Mouse (Mus musculus): ENCODE results near the gene Sema4a. TPM values are rescaled to one million over a fixed set of nuclear protein-coding genes. Genes with fewer than 3 reads are reported as not detected.
A peak's percentile ranks its signal among the peaks of the same experiment; 100 is the strongest.

Sema4a gene
- polyA plus RNA-seq, 1 experiment from 2014 or later: 19.0 TPM

DNA sequence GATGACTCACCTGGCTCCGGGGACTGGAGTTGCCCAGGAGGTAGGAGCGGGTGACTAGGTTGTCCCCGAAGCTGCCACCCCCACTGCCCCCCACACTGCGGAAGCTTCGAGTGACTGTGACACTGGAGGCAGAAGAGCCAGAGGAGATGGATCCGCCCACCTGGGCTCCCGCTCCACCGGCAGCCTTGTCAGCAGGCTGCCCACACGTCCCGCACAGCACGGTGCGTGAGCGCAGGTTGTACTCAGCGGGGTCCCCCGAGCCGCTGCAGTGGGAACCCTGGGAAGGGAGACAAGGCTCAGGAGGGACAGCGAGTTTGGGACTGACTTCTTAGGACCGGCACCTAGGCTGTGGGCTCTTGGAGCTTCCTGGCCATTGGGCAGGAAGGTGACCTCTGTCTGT is 21.4 kb upstream of the Sema4a start:
- Histone ChIP-seq H3K4me3 (ENCODE audit: low read depth, low read length) (no peak overlapping the region), H3K36me3 (ENCODE audit: control insufficient read depth, insufficient read depth, low read length) (peaks cover 26% of the 10 kb centered on the region), H3K9me3 (ENCODE audit: control insufficient read depth, low read length) (no peaks in the 10 kb centered on the region), H3K4me1 (replicated peaks; ENCODE audit: control insufficient read depth, insufficient read depth, low read length) (peaks cover 11% of the 10 kb centered on the region), H3K9ac (ENCODE audit: low read depth, low read length) (no peak overlapping the region), H3K27ac (ENCODE audit: low read depth, low read length) (no peak overlapping the region), H3K27me3 (replicated peaks; ENCODE audit: control insufficient read depth, insufficient read depth, low read length) (peaks cover 42% of the 10 kb centered on the region), H3K4me2 (no peak overlapping the region)
- peak; percentile 30 for DNase-seq (ENCODE audit: low spot score)
- no peak for ATAC-seq (replicated peaks; ENCODE audit: low FRiP score)
- WGBS: 45% methylated on average over 18 of the region's 18 CpGs

DNA sequence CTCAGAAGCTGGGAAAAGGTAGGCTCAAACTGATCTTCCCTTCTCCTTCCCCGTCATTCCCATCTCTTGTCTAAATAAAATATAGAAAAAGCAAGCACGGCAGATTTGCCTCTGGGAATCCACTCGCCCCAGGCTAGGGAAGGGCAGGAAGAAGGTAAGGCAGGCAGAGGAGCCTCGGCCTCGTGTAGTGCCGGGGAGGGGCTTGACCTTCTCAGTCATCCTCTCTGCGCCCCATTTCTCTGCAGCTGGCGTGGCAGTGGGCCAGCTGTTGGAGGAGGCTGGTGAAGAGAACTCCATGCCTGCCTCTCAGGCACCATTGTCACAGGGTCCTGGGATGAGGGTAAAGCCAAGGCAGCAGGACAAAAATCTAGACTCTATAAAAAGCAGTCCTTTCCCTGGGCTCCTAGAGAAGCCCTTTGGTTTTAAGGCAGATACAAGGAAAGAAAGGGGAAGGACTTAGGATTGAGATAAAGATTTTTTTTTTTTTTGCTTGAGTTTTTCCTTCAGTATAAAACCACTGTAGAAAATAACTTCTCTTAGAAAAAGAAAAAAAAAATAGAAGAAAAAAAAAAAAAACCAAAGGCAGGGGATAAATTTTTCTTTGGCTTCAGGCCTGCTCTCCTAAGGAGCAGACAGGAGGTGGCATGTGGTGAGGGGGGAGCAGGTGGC is 20.5 kb upstream of the Sema4a start:
- ATAC-seq (replicated peaks; ENCODE audit: low FRiP score) (no peak), DNase-seq (ENCODE audit: low spot score) (no peak)
- peaks cover 11% of the 10 kb centered on the region for H3K4me1 ChIP-seq (replicated peaks; ENCODE audit: control insufficient read depth, insufficient read depth, low read length)
- 69% methylated on average over 8 of the region's 8 CpGs for WGBS
- H3K36me3 ChIP-seq (ENCODE audit: control insufficient read depth, insufficient read depth, low read length): peaks cover 19% of the 10 kb centered on the region
- H3K27me3 ChIP-seq (replicated peaks; ENCODE audit: control insufficient read depth, insufficient read depth, low read length): peaks cover 36% of the 10 kb centered on the region
- H3K4me2 ChIP-seq: no peak overlapping the region
- H3K27ac ChIP-seq (ENCODE audit: low read depth, low read length): no peak overlapping the region
- no peak overlapping the region for H3K9ac ChIP-seq (ENCODE audit: low read depth, low read length)
- no peaks in the 10 kb centered on the region for H3K9me3 ChIP-seq (ENCODE audit: control insufficient read depth, low read length)
- no peak overlapping the region for H3K4me3 ChIP-seq (ENCODE audit: low read depth, low read length)

DNA sequence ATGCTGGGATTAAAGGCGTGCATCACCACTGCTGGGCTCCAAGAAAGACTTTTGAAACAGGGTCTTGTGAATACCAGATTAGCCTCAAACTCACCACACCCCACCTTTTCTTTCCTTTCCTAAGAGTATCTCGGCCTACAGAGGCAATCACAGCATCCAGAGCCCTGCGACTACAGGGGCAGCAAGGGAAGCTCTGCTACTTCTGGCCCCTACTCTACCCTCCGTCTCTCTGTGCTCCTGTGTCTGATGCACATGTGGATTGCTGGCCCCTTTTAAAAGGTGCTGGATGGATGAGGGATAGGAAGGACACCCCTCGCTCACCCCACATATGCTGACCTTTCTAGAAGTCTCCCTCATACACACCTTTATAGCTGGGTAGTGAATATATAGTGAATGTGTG is 19.7 kb upstream of the Sema4a start:
- no peak for DNase-seq (ENCODE audit: low spot score)
- H3K27ac ChIP-seq (ENCODE audit: low read depth, low read length): no peak overlapping the region
- WGBS: 84% methylated on average over 5 of the region's 5 CpGs
- H3K9ac ChIP-seq (ENCODE audit: low read depth, low read length): no peak overlapping the region
- no peak for ATAC-seq (replicated peaks; ENCODE audit: low FRiP score)
- no peaks in the 10 kb centered on the region for H3K9me3 ChIP-seq (ENCODE audit: control insufficient read depth, low read length)
- H3K36me3 ChIP-seq (ENCODE audit: control insufficient read depth, insufficient read depth, low read length): peaks cover 11% of the 10 kb centered on the region
- H3K4me1 ChIP-seq (replicated peaks; ENCODE audit: control insufficient read depth, insufficient read depth, low read length): peaks cover 11% of the 10 kb centered on the region
- H3K4me3 ChIP-seq (ENCODE audit: low read depth, low read length): no peak overlapping the region
- H3K27me3 ChIP-seq (replicated peaks; ENCODE audit: control insufficient read depth, insufficient read depth, low read length): peaks cover 28% of the 10 kb centered on the region
- no peak overlapping the region for H3K4me2 ChIP-seq

DNA sequence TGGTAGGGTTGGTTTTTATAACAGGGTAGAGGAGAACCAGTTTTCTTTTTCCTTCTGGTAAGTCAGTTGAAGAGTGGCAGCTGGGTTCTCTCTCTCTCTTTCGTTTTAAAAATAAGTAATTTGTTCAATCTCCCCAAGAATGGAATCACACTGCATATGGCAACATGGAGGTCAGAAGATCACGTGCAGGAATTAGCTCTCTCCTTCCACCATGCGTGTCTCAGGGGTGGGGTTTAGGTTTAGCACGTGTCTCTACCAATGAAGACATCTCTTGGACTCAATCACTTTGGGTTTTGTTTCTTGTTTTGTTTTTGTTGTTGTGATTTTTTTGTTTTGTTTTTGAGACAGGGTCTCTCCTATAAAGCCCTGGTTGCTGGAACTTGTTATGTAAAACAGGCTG is 18.8 kb upstream of the Sema4a start:
- 82% methylated on average over 4 of the region's 4 CpGs for WGBS
- peaks cover 23% of the 10 kb centered on the region for H3K27me3 ChIP-seq (replicated peaks; ENCODE audit: control insufficient read depth, insufficient read depth, low read length)

DNA sequence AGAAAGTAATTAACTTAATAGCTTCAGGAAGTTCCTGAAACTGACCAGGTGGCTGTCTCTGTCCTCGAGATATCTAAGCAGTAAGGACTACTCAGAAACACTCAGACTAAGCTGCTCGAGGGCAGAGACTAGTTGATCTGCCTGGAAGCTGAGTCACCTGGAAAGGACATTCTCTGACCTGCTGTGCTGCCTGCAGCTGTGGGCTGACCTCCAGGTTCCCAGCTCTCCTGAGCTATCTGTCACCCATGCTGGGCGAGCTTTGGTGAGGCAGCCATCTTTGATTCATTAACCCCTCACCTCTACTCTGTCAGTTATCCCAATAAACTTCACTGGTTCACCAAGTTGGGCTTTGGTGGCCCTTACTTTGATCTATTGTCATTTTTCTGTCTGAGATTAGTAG is 18.2 kb upstream of the Sema4a start:
- no peak overlapping the region for H3K9ac ChIP-seq (ENCODE audit: low read depth, low read length)
- WGBS: 64% methylated on average over 3 of the region's 3 CpGs
- ATAC-seq (replicated peaks; ENCODE audit: low FRiP score): no peak

More for the DNA sequence above, 18.8 kb upstream of the Sema4a start:
- Histone ChIP-seq H3K4me1 (replicated peaks; ENCODE audit: control insufficient read depth, insufficient read depth, low read length) (peaks cover 9% of the 10 kb centered on the region), H3K4me2 (no peak overlapping the region), H3K4me3 (ENCODE audit: low read depth, low read length) (no peak overlapping the region), H3K9ac (ENCODE audit: low read depth, low read length) (no peak overlapping the region), H3K36me3 (ENCODE audit: control insufficient read depth, insufficient read depth, low read length) (peaks cover 11% of the 10 kb centered on the region), H3K9me3 (ENCODE audit: control insufficient read depth, low read length) (no peaks in the 10 kb centered on the region), H3K27ac (ENCODE audit: low read depth, low read length) (no peak overlapping the region)
- no peak for DNase-seq (ENCODE audit: low spot score)
- ATAC-seq (replicated peaks; ENCODE audit: low FRiP score): no peak

DNA sequence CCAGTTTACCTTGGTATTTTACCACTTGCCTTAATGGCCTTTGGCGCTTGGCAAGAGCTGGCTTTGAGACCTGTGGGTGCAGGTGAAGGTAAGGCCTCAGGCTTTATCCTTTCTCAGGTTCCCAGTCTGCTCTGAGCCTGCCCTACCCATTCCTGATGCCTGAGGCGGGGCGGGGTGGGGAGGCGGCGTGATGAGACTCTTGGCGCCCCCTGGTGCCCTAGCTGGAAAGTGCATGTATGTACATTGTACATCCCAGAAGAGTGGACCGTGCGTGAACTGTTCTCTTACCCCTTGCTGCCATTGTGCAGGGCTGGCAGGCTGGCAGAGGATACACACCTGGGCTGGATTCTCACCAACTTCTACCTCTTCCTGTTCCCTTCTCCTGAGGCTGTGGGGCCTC is 16.8 kb upstream of the Sema4a start:
- H3K9me3 ChIP-seq (ENCODE audit: control insufficient read depth, low read length): no peaks in the 10 kb centered on the region
- no peaks in the 10 kb centered on the region; the same call in 1 of the 2 replicates for H3K4me1 ChIP-seq (replicated peaks; ENCODE audit: control insufficient read depth, insufficient read depth, low read length)
- WGBS: 2% methylated on average over 8 of the region's 8 CpGs
- H3K27me3 ChIP-seq (replicated peaks; ENCODE audit: control insufficient read depth, insufficient read depth, low read length): peaks cover 6% of the 10 kb centered on the region; the same call in 1 of the 2 replicates
- H3K4me3 ChIP-seq (ENCODE audit: low read depth, low read length): no peak overlapping the region
- H3K36me3 ChIP-seq (ENCODE audit: control insufficient read depth, insufficient read depth, low read length): no peaks in the 10 kb centered on the region; the same call in 1 of the 2 replicates
- ATAC-seq (replicated peaks; ENCODE audit: low FRiP score): peak; percentile 79
- H3K9ac ChIP-seq (ENCODE audit: low read depth, low read length): no peak overlapping the region
- DNase-seq (ENCODE audit: low spot score): peak; percentile 80
- H3K27ac ChIP-seq (ENCODE audit: low read depth, low read length): no peak overlapping the region
- no peak overlapping the region; the same call in 1 of the 2 replicates for H3K4me2 ChIP-seq

More for the DNA sequence above, 18.2 kb upstream of the Sema4a start:
- H3K4me2 ChIP-seq: no peak overlapping the region
- peaks cover 4% of the 10 kb centered on the region for H3K4me1 ChIP-seq (replicated peaks; ENCODE audit: control insufficient read depth, insufficient read depth, low read length)
- H3K4me3 ChIP-seq (ENCODE audit: low read depth, low read length): no peak overlapping the region
- no peak for DNase-seq (ENCODE audit: low spot score)
- no peaks in the 10 kb centered on the region for H3K9me3 ChIP-seq (ENCODE audit: control insufficient read depth, low read length)
- H3K36me3 ChIP-seq (ENCODE audit: control insufficient read depth, insufficient read depth, low read length): peaks cover 8% of the 10 kb centered on the region; the same call in 1 of the 2 replicates
- H3K27me3 ChIP-seq (replicated peaks; ENCODE audit: control insufficient read depth, insufficient read depth, low read length): peaks cover 19% of the 10 kb centered on the region
- no peak overlapping the region for H3K27ac ChIP-seq (ENCODE audit: low read depth, low read length)

DNA sequence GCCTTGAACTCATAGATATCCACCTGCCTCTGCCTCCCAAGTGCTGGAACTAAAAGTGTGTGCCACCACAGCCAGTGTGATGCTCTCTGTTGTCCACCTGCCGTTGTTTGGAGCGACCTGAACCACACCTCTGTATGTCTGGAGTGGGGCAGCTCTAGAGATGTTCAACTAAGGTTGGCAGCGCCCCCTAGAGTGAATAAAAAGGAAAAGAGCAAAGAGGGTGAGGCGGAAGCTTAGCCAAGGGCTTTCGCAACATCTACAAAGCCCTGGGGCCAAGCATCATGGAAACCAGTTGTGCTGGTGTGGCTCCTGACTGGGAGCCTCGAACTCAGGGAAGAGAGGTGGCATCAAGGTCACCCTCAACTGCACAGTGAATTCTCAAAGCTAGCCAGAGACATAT is 15.4 kb upstream of the Sema4a start:
- no peaks in the 10 kb centered on the region for H3K36me3 ChIP-seq (ENCODE audit: control insufficient read depth, insufficient read depth, low read length)
- no peak for DNase-seq (ENCODE audit: low spot score)
- no peak overlapping the region for H3K4me3 ChIP-seq (ENCODE audit: low read depth, low read length)
- no peaks in the 10 kb centered on the region for H3K27me3 ChIP-seq (replicated peaks; ENCODE audit: control insufficient read depth, insufficient read depth, low read length)
- no peak for ATAC-seq (replicated peaks; ENCODE audit: low FRiP score)
- H3K9me3 ChIP-seq (ENCODE audit: control insufficient read depth, low read length): no peaks in the 10 kb centered on the region
- H3K4me2 ChIP-seq: no peak overlapping the region
- no peak overlapping the region for H3K27ac ChIP-seq (ENCODE audit: low read depth, low read length)
- H3K4me1 ChIP-seq (replicated peaks; ENCODE audit: control insufficient read depth, insufficient read depth, low read length): no peaks in the 10 kb centered on the region; the same call in 1 of the 2 replicates
- WGBS: 50% methylated on average over 6 of the region's 6 CpGs
- no peak overlapping the region for H3K9ac ChIP-seq (ENCODE audit: low read depth, low read length)

DNA sequence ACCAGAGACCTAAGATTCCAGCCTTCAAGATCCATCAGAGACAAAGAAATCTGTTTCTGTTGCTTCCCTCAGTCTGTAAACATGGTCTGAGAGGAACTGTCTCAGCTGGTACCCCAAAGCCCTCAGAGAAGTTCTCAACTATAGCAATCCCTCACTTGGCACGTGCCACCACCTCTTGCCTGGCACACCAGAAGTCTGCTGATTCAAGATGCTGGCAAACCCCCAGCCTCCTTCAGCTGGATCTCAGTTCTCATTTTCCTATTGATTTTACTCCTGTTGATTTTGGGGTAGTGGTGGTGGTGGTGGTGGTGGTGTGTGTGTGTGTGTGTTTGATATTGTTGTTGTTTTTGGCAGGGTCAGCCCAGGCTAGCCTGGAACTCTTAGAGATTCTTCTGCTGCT is 12.6 kb upstream of the Sema4a start:
- Histone ChIP-seq H3K4me1 (replicated peaks; ENCODE audit: control insufficient read depth, insufficient read depth, low read length) (no peaks in the 10 kb centered on the region; the same call in 1 of the 2 replicates), H3K36me3 (ENCODE audit: control insufficient read depth, insufficient read depth, low read length) (no peaks in the 10 kb centered on the region), H3K27ac (ENCODE audit: low read depth, low read length) (no peak overlapping the region), H3K9ac (ENCODE audit: low read depth, low read length) (no peak overlapping the region), H3K27me3 (replicated peaks; ENCODE audit: control insufficient read depth, insufficient read depth, low read length) (no peaks in the 10 kb centered on the region), H3K4me2 (no peak overlapping the region), H3K4me3 (ENCODE audit: low read depth, low read length) (no peak overlapping the region), H3K9me3 (ENCODE audit: control insufficient read depth, low read length) (no peaks in the 10 kb centered on the region)
- 92% methylated on average over 1 of the region's 1 CpGs for WGBS
- ATAC-seq (replicated peaks; ENCODE audit: low FRiP score) (no peak), DNase-seq (ENCODE audit: low spot score) (no peak)

DNA sequence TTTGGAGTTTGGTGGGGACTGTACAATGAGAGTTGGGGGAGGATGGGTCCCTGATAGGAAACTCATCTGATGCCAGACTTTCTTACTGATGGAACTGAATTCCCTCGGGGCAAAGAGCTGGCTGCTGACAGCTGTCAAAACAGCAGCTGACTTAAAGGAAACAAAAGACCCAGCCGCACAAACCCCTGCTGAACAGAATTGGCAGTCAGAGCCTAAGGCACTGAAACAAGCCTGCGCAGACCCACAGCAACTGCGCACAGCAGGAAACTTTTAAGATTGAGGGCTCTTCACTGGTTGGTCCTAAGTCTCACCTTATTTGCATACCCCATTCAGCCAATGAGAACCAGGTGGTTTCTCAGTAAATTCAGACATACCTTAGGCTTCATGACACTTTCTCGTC is 12.0 kb upstream of the Sema4a start:
- no peak for ATAC-seq (replicated peaks; ENCODE audit: low FRiP score)
- Histone ChIP-seq H3K4me3 (ENCODE audit: low read depth, low read length) (no peak overlapping the region), H3K9ac (ENCODE audit: low read depth, low read length) (no peak overlapping the region), H3K27me3 (replicated peaks; ENCODE audit: control insufficient read depth, insufficient read depth, low read length) (no peaks in the 10 kb centered on the region), H3K4me1 (replicated peaks; ENCODE audit: control insufficient read depth, insufficient read depth, low read length) (no peaks in the 10 kb centered on the region; the same call in 1 of the 2 replicates), H3K4me2 (no peak overlapping the region), H3K36me3 (ENCODE audit: control insufficient read depth, insufficient read depth, low read length) (no peaks in the 10 kb centered on the region), H3K27ac (ENCODE audit: low read depth, low read length) (no peak overlapping the region), H3K9me3 (ENCODE audit: control insufficient read depth, low read length) (no peaks in the 10 kb centered on the region)
- 51% methylated on average over 5 of the region's 5 CpGs for WGBS
- DNase-seq (ENCODE audit: low spot score): no peak
